Mouse (Mus musculus) skeletal muscle tissue, adult 2 months (tissue): Measurements from ENCODE around the gene Sh3bgrl2.
A peak's percentile ranks its signal among the peaks of the same experiment; 100 is the strongest.

Experiments used
- DNase-seq: peaks from one replicate; pipeline ENCODE4 v3.0.0-alpha.2; 2012; ENCODE audit warnings: low read depth, low spot score

The Sh3bgrl2 gene

DNA sequence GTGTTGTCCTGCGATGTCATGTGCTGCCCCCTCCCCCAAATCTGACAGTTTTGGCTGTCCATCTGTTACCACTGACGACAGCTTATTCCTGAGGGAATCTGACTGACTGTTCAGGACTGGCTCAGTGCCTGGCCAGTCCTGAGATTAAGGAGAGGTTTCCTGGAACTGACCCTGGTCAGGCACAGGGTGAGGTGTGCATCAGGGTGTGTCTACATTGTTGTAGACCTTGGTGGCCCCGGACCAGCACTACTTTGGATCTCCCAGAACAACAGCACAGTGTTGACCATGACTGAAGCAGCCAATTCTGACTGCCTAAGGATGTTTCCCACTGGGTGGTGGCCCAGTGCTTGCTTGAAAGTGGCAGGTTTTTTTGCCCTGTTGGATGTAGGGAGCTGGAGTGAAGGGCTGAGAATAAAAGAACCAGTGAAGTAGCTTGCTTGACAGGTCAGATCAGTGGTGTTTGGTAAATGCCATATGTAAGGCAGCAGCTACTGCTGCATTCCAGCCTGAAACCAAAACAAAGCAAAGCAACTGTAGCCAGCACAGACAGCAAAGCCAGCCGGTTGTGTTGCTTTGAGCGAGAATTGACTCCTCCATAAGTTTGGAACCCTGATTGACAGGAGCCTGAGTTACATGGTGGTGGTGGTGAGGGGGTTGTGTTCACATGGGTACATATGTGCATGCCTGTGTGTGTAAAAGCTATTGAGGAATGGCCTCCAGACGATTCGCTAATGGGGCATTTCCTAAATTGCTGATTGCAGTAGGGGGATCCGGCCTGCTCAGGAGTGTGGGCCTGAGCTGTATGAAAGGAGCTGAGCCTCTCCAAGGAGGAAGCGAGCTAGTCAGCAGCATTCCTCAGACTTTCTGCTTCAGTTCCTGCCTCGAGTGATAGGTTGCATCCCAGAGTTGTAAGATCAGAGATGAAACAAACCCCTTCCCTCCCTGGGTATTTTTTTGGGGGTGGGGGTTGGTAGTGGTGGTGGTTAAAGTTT lies 8.9 kb downstream of the Sh3bgrl2 start:
- DNase-seq = peak; percentile 17

DNA sequence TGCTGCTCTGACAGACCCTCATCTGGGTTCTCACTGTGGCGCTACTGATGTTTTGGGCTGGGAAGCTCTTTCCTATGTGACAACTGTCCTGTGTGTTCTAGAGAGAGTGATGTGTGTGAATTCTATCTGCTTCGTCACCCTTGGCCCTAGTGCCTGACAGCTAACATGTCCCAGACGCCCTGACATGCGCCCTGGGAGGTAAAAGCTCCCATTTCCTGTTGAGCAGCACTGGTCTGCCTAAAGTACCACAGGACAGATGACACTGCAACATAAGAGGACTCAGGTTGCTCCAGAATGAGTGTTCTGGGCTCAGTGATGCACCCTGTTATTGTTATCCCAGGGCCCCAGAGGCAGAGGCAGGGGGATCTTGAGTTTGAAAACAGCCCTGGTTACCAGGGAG lies 12.5 kb downstream of the Sh3bgrl2 start:
- no peak for DNase-seq

DNA sequence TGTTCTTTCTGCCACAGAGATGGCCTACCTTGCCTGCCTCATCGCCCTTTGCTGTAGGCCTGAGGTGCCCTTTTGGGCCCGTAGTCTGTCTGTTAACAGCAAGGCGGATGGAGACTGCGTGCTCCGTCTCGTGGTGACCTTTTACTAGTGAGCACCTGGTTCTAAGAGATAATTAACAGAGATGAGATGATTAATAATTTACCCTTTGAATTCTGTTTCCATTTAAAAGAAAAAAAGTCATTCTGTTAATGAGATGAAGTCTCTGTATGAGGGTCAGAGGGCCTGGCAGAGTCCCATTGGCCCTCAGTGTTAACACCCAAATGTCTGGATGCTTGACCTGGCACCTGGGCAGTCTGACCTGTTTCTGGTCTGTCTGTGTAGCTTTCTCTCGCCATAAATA lies 14.8 kb downstream of the Sh3bgrl2 start:
- no peak for DNase-seq

DNA sequence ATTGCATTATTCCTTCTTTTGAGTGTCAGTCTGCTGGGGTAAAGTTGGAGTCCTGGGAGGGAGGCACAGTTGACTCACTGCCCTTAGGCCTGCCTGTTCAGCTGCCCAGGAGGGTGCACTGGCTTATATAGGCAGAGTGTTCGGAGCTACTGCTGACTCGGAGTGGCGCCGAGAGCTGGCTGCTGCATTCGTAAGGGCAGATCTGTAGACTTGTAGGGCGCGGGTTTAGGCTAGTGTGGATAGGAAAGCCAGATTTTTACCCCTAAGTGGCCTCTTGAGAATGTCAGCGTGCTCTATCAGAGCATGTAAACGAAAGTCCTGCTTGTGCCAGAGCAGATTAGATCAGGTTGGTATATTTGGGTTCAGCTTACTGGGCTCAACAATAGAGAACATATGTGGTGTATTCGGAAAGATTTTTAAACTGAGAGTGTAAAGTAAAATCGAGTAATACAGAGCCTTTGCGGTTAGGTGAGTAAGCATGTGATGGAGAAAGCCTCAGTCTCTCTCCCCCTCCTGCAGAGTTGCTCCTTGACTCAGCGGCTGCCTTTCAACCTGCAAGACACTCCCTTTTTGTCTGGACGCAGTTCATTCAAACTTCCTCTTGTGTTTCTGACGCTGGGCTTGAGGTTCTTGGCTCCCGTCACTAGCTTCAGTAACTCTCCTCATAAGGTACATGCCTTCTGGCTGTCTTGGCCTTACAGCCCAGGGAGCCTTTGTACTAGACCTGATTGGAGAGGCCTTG lies 15.9 kb downstream of the Sh3bgrl2 start:
- no peak for DNase-seq

DNA sequence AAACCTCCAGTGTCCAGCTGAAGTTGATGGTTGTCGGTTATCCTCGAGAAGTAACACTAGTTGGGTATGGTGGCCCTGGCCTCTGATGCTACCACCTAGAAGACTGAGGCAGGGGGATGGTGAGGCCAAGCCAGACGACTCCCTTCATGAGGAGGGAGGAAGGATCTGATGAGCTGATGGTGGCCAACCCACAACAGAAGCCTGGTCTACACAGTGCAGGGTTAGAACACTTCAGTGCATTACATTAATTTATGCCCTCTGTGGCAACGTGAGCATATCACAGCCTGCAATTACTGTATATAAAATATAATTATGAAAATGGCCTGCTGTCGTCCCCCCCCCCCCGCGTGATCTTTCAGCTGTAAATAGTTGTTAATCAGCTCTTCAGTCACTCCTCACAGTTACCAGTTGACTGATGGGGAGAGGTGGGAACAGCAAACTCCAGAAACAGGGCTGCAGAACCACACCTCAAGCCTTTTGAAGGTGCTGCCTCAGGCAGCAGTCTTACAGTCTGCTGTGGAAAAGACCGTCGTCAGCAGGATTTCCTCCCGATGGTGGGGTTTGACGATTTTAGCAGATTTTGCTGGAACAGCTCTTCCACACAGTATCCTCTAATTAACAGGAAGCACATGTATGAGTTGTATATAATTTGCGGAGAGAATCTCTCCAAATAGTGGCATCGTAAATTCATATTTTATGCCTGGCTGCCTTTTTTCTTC lies 17.0 kb downstream of the Sh3bgrl2 start:
- no peak for DNase-seq

DNA sequence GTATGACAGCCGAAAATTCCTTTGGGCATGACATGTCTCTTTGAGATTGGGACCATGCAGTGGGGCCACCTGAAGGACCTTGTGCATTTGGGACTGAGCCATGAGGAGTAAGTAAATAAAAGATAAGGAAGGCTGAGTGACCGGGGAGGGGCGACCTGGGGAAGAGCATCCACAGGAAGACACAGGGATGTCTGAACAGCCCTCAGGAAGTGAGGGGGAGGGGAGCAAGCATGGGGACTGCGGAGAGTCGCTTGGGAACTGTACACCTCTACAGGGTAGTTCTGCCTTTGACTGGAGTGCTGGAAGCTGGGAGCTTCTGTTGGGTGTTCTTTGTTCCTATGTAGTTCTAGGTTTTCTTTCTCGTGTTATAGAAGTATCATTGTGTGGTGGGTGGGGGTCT lies 18.0 kb downstream of the Sh3bgrl2 start:
- DNase-seq = no peak

DNA sequence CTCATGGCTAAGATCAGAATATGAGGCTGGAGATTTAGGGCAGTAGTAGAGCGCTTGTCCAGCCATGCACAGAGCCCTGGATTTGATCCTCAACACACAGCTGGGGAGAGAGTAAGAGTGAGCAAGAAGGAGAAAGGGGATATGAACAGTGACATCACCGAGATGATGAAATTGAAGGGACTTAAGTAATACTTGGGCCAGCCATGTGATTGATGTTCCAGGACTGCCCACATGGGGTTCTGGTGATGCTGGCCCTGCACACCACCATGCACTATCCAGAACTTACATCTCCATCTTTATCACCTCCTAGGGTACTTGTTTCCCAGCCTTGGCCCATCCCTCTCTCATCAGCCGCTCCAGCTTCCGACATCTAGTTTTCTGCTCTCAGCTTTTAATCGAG lies 20.0 kb downstream of the Sh3bgrl2 start:
- no peak for DNase-seq

DNA sequence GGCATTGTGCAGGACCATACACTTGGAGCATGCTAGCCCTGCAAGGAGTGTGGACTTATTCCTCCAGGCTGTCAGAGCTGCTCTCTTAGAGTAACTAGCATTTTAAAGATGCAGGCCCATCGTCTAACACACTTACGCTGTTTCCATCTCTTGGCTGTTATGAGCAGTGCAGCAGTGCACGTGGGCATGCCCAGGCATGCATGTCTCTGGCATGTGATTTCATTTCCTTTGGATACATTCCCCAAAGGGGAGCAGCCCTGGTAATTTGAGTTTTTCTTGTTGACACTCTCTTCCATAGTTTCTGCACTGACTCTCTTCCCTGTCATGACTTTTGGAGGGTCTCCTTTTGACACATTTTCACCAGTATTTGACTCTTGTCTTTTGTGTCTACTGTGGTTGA lies 20.8 kb downstream of the Sh3bgrl2 start:
- no peak for DNase-seq

DNA sequence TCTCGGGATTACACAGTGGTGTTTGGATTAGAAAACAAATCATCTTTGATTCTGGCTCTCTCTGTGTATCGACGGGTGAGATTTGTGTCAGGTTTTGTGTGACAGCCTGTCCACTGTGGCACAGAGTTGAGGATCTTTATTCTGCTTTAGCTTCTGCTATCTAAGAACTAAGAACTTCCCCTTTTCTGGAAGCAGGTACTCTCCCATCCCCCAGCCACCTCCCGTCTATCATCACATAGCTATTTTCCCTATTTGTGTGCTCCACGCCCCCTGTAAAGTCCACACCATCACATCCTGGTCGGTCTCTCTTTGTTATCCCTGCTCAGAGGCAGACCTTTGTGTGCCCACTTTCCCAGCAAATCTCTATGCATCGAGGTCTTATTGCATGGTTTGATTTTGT lies 21.8 kb downstream of the Sh3bgrl2 start:
- no peak for DNase-seq

DNA sequence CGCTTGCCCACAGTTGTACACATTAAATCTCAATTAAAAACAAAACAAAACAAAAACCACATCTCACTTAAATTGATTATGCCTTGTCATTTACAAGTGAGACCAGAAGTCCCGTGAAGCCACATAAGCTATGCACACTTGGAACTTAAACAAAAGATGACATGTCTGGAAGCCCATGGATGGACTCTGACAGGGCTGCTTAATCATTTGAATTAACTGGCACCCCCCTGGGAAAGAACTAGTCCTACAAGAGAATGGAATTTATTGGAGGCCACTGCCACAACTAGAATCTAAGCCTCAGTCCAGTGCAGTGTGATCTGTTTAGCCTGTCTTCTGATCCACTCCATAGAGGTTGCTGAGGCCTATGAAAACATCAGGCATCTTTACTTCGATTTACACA lies 23.2 kb downstream of the Sh3bgrl2 start:
- no peak for DNase-seq

DNA sequence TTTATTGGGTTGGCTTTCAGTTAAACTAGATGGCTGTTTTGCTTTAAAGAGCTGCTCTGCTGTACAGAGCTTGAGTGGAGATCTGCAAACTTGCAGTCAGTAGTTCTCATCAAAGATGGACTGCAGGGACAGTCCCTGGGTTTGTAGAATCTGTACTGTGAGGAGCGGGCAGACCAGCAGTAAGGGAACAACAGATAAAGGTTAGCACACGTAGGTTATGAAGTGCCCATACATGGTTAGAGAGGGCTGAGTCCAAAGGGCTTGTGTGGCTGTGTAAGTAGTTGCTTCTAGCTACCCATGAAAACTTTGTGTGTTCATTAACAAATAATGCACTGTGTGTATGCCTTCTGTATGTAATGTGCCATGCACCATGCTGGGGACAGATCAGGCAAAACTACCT lies 24.2 kb downstream of the Sh3bgrl2 start:
- no peak for DNase-seq

DNA sequence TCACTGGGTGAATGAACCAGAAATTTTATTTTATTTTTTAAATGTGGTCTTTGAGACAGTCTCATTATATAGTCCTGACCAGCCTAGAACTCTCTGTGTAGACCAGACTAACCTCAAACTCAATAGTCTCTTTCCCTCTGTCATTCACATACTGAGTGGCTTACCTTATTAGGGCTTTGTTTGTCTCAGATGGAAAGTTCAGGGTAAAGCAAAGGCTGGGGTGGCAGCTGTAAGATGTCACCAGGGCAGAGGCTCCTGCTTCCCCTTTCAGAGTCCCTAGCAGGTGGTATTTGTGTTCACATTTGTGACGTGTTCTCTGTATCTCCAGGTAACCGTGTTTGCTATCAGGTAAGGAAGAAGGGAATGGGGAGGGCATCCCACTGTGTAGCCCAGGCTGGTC lies 24.7 kb downstream of the Sh3bgrl2 start:
- no peak for DNase-seq

DNA sequence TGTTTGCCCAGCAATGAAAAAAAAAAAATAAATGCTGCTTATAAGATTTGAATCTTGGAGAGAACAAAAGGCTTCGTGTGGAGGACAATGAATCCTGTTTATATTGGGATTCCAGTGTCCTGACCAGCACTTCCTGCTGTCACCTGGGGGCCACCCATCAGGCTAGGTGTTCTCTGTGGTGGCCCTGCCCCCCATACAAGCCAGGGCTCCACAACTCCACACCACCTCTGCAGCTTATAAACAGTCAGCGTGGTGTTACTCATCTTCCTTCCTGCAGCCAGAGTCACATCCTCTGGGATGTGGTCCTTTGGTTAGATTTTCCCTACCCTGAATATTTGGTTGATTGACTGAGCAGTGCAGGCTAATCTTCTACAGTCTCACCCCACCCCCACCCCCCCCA lies 25.5 kb downstream of the Sh3bgrl2 start:
- DNase-seq = no peak

DNA sequence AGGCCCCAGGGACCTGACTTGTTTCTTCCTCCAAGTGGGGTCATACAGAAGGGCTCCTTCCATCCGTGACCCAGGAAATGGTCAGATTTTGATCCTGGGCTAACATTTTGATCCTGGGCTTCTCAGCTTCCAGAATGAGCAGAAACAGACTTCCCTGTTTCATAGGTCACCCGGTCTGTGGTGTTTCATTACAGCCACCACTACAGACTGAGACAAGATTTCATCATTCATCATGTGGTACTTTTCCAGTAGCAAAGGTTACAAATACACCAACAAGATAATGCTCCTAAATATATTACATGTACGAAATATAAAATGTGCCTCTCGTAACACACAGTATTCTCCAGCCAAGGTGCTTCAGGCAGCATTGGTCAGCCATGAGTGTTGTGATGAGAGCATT lies 27.3 kb downstream of the Sh3bgrl2 start:
- DNase-seq = no peak

DNA sequence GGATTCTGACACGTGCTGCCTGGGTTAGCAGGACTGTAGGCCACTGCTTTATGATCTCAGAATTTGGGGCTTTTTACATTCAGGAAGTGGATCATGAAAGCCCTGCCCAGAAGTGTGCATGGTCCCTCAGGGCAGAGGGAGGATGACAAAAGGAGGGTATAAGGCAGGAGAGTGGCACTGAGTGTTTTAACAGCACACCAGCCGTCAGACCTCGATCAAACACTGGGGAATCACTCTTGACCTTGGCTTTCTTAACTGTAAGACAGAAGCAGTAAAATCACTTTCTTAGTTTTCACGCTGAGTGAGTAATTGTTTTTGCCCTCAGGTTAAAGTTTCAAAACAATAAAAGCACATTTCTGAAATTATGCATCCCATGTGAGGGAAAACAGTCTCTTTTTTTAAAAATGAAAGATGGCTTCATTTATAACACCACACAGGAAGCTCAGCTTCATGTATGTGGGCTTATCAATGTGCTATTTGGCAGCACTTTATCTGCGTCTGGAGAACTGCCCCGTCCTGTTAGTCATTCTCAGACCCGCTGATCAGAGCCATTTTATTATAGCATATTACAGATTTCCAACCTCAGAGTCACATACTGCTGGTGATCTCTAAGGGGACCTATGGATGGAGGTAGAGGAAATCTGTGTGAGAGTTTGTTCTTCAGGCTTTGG lies 28.0 kb downstream of the Sh3bgrl2 start:
- DNase-seq = no peak

DNA sequence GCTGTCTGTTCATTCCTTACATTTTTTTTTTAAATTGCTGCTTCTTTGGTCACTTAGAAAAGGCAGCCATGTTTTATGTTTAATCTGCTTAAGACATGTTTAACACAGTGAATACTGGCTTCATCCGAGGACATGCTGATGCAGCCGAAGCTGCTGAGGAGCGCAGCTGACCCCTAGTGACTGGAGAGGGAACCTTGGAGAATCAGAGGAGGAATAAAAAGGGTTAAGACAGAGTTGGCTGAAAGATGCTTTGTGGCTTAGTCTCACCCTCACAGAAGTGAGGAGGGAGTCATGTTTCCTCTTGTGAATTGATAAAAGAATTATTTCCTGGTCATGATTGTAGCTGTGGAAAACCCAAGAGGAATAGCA lies 28.5 kb downstream of the Sh3bgrl2 start:
- DNase-seq = no peak

DNA sequence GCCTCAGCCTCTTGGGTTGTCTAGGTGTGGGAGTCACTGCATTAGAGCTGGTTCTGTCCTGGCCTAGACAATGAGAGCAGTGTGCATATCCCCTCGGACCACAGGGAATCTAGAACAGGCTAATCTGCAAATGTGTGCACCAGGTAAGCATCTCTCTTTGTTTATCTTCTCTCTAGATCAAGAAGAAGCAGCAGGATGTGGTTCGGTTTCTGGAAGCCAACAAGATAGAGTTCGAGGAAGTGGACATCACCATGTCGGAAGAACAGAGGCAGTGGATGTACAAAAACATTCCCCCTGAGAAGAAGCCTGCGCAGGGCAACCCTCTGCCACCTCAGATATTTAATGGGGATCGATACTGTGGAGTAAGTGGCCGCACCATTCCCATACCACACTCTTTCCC lies 29.1 kb downstream of the Sh3bgrl2 start:
- no peak for DNase-seq

DNA sequence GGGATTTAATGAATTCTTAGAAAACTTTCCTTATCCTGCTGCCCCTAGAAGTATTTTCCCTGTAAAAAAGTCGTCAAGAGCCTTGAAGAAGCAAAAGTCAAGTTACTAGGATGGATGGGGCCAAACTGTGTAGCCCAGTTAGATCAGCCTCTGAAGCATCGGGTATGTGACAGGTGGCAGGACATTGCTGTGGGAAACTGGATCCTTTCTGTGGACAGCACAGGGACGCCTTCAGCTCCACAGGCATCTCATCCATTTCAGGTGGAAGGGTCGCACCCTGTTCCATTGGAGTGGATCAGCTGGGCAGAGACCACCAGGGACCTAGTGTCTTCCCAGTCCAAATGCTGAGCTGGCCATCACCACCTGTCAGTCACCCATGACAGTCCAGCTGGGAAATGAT lies 30.9 kb downstream of the Sh3bgrl2 start:
- DNase-seq = no peak

DNA sequence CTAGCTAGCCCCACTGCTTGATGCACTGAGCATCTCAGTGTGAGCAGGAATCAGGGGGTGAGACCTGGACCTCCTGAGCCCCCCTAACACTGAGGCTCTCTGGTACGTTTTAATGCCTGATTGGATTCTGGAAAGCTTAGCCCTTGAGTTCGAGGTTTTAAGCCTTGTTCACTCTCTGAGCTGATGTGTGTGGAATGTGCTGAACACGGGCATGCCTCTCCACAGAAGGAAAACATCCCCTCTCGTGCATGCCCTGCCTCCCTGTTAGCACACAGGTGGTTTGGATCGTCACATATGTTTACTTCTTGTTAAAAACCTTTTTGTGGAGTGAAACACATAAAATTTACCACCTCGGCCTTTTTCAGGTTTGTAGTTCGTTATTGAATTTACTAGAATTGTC lies 34.6 kb downstream of the Sh3bgrl2 start:
- DNase-seq = no peak

DNA sequence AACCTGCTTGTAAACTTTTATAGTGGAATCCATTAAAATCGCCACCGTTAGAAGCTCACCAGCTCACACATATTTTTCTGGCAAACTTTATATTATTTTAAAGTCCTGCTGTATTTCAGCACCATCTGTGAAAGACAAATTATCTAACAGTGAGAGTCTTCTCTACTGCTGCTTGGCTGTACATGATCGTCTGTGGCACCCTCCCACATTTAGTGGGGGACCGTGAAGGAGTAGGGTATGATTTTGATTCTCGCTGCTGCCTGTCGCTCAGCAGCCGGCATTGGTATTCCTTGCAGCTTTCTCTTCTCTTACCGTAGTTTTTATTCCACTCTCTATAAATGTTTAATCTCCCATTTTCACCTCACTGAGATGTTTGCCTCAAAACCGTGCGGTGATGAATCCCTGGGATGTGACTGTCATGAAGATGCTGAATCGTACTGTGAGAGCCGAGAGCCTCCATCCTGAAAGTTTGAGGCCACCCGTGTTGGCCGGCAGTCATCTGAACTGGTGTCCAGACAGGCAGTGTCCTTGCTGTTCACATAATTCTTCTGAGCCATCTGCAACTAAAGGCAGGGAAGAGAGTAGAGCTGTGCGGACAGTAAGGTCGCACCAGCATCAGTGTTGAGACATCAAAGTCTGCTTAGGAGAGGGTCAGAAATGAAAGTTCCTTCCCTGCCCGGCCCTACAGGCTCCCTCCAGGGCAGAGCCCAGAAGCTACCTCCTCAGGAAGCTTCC lies 38.4 kb downstream of the Sh3bgrl2 start:
- DNase-seq = no peak

DNA sequence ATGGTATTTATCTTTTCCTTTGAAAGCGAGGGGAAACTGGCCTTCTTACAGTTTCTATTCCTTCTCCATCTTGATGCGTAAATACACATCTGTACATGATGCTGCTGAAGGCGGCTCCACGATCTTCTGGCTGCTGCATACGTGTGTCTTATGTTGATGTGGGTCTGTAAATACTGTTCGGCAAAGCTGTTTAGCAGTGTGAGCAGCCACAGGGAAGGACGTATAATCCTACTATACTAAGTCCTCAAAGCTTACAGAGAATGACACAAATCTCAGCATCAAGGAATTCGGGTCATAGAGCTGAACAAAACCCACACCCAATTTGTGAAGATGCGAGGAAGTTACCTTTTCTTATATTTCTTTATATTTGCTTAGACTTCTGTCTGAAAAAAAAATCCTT lies 39.0 kb downstream of the Sh3bgrl2 start:
- DNase-seq = no peak
